Mouse (Mus musculus) midbrain, embryonic 16.5 days (tissue): ENCODE measurements at regions not wholly inside any gene's neighbourhood (a gene's known extent, or its start where the extent isn't known, plus 50 kb on each side); places are given as distances from the start of the nearest gene placed in this dataset.

Experiments
- ATAC-seq: fragments of 200-750 bp; cut with Nextera tagmentation; 2 replicates; pipeline ENCODE4 v1.8.0; 2017; ENCODE audit warnings: moderate TSS enrichment
- H3K27ac ChIP-seq: fragments of 300-500 bp; sonication (generic); 2 replicates; pipeline ENCODE4 v1.5.1; 2014; ENCODE audit warnings: mild to moderate bottlenecking, low read length, mixed read lengths
- H3K27me3 ChIP-seq: fragments of 300-500 bp; sonication (generic); 2 replicates; pipeline ENCODE4 v1.6.1; 2014; ENCODE audit warnings: low read depth, low read length, mixed read lengths; ENCODE audit not compliant: control insufficient read depth, insufficient read depth
- H3K36me3 ChIP-seq: fragments of 300-500 bp; sonication (generic); 2 replicates; pipeline ENCODE4 v1.6.1; 2014; ENCODE audit warnings: mild to moderate bottlenecking, low read length, moderate library complexity, mixed read lengths; ENCODE audit not compliant: control insufficient read depth, insufficient read depth
- H3K4me1 ChIP-seq: fragments of 300-500 bp; sonication (generic); 2 replicates; pipeline ENCODE4 v1.6.1; 2014; ENCODE audit warnings: mild to moderate bottlenecking, low read length, mixed read lengths; ENCODE audit not compliant: control insufficient read depth, insufficient read depth
- H3K4me2 ChIP-seq: fragments of 300-500 bp; sonication (generic); 2 replicates; pipeline ENCODE4 v1.6.1; 2014; ENCODE audit warnings: mild to moderate bottlenecking, low read length, mixed read lengths
- H3K4me3 ChIP-seq: fragments of 300-500 bp; sonication (generic); 2 replicates; pipeline ENCODE4 v1.5.1; 2014; ENCODE audit warnings: low read depth, mild to moderate bottlenecking, low read length, moderate library complexity, mixed read lengths
- H3K9ac ChIP-seq: fragments of 300-500 bp; sonication (generic); 2 replicates; pipeline ENCODE4 v1.6.1; 2014; ENCODE audit warnings: low read depth, low read length, mixed read lengths
- H3K9me3 ChIP-seq: fragments of 300-500 bp; sonication (generic); replicated peaks from 2 replicates; pipeline ENCODE4 v1.6.1; 2014; ENCODE audit warnings: mild to moderate bottlenecking, low read length, mixed read lengths; ENCODE audit not compliant: control insufficient read depth, poor library complexity, severe bottlenecking
- WGBS: fragments of 180-500 bp; shearing (Covaris S2); extraction: QIAGEN DNeasy Blood & Tissue Kit; methylation state at CpG from one replicate; pipeline ENCODE4 v1.1.7; 2014; 5-methylcytosine and 5-hydroxymethylcytosine counted together

GRCm38 (mm10) chr10:9043507-9043906, 157.6 kb upstream of the Sash1 start:
- Histone ChIP-seq H3K4me3 (no peak overlapping the region), H3K9ac (no peak overlapping the region), H3K36me3 (no peaks in the 10 kb centered on the region), H3K9me3 (no peaks in the 10 kb centered on the region), H3K4me1 (no peaks in the 10 kb centered on the region), H3K27me3 (no peaks in the 10 kb centered on the region), H3K27ac (no peak overlapping the region), H3K4me2 (no peak overlapping the region)
- WGBS: 100% methylated on average over 1 of the region's 1 CpGs
- no peak for ATAC-seq

GRCm38 (mm10) chr10:9030486-9030885, 144.6 kb upstream of the Sash1 start:
- Histone ChIP-seq H3K4me3 (no peak overlapping the region), H3K4me1 (no peaks in the 10 kb centered on the region), H3K36me3 (no peaks in the 10 kb centered on the region), H3K27ac (no peak overlapping the region), H3K9ac (no peak overlapping the region), H3K9me3 (no peaks in the 10 kb centered on the region), H3K4me2 (no peak overlapping the region), H3K27me3 (no peaks in the 10 kb centered on the region)
- ATAC-seq: no peak
- 90% methylated on average over 6 of the region's 6 CpGs for WGBS

DNA sequence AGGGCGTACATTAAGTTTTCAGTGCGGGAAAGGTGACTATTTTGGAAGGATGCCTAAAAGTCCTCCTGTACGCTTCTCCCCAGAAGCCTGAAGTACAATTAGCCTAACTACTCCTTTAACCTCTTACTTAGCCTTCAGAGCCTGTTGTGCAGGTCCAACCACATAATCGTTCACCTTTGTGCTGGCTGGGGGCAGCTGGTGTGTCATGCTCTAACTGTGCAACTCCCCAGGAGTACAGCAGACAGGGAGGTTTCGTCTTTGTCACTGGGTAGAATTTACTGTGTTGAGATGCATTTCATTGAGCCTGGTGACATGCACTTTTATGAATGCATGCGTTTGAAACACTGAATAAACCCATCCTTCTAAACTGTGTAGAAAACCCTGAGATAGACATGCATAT, 143.6 kb upstream of the Sash1 start:
- H3K4me2 ChIP-seq: no peak overlapping the region
- H3K4me3 ChIP-seq: no peak overlapping the region
- 86% methylated on average over 6 of the region's 6 CpGs for WGBS
- no peaks in the 10 kb centered on the region for H3K27me3 ChIP-seq
- no peaks in the 10 kb centered on the region for H3K4me1 ChIP-seq
- no peak overlapping the region for H3K9ac ChIP-seq
- H3K27ac ChIP-seq: no peak overlapping the region
- H3K9me3 ChIP-seq: no peaks in the 10 kb centered on the region
- no peaks in the 10 kb centered on the region for H3K36me3 ChIP-seq
- no peak for ATAC-seq

GRCm38 (mm10) chr10:9027070-9027807, 141.4 kb upstream of the Sash1 start:
- 88% methylated on average over 12 of the region's 12 CpGs for WGBS
- no peak overlapping the region for H3K4me2 ChIP-seq
- ATAC-seq: no peak
- H3K27ac ChIP-seq: no peak overlapping the region
- H3K9ac ChIP-seq: no peak overlapping the region
- H3K36me3 ChIP-seq: no peaks in the 10 kb centered on the region
- H3K4me1 ChIP-seq: no peaks in the 10 kb centered on the region
- H3K27me3 ChIP-seq: no peaks in the 10 kb centered on the region
- no peak overlapping the region for H3K4me3 ChIP-seq
- no peaks in the 10 kb centered on the region for H3K9me3 ChIP-seq

GRCm38 (mm10) chr10:9014810-9015505, 129.1 kb upstream of the Sash1 start:
- no peak for ATAC-seq

DNA sequence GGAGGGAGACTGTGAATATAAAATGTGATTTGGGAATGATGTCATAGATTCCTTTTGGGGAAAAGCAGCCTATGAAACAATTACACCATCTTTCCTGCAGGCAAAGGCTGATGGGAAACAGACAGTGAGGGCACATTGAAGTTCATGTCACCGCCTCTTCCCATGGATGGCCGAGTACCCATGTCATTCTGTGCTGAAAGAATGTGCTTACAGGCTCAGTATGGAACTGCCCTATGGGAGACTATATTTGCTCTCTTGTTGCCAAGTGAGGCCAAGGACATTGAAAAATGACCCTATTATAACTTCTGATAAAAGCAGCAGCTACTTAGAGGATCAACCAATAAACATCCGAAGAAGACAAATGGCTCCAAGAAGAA, 127.7 kb upstream of the Sash1 start:
- no peak for ATAC-seq
- no peak overlapping the region for H3K4me2 ChIP-seq
- no peak overlapping the region for H3K27ac ChIP-seq
- H3K4me1 ChIP-seq: peaks cover 3% of the 10 kb centered on the region; the same call in 1 of the 2 replicates
- no peak overlapping the region for H3K4me3 ChIP-seq
- no peaks in the 10 kb centered on the region for H3K36me3 ChIP-seq
- no peak overlapping the region for H3K9ac ChIP-seq
- H3K27me3 ChIP-seq: no peaks in the 10 kb centered on the region
- 56% methylated on average over 3 of the region's 3 CpGs for WGBS
- H3K9me3 ChIP-seq: no peaks in the 10 kb centered on the region

More at GRCm38 (mm10) chr10:9014810-9015505, 129.1 kb upstream of the Sash1 start:
- WGBS: 80% methylated on average over 11 of the region's 11 CpGs
- Histone ChIP-seq H3K9ac (no peak overlapping the region), H3K4me3 (no peak overlapping the region), H3K27ac (no peak overlapping the region), H3K36me3 (no peaks in the 10 kb centered on the region), H3K27me3 (no peaks in the 10 kb centered on the region), H3K9me3 (no peaks in the 10 kb centered on the region), H3K4me1 (peaks cover 3% of the 10 kb centered on the region; the same call in 1 of the 2 replicates), H3K4me2 (no peak overlapping the region)

DNA sequence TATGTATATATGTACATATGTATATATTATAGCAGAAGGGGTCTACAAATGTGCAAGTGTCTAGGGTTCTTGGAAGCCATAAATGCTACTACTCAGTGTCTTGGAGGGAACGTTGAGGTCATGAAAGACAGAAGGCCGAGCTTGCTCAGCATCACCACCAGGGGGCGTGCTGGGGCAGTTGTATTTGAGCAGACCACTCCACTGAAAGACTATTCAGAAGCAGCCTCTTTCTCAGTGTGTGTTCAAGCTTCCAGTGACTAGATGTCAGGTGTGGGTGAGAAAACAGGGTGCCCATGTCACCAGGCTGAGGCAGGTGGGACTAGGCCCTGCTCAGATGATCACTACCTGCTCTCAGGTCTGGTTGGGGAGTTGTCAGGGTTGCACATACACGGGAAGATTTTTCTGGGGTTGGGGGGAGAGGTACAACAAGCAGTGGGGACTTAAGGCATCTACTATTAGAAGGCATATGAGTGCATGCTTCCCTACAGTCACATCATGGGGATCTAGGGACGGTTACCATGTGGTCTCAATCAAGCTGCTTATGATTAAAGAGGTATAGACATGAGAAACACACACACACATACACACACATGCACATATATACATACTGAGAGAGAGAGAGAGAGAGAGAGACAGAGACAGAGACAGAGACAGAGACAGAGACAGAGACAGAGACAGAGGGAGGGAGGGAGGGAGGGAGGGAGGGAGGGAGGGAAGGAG, 127.1 kb upstream of the Sash1 start:
- Histone ChIP-seq H3K4me2 (no peak overlapping the region), H3K4me3 (no peak overlapping the region), H3K27me3 (no peaks in the 10 kb centered on the region), H3K9me3 (no peaks in the 10 kb centered on the region), H3K9ac (no peak overlapping the region), H3K36me3 (no peaks in the 10 kb centered on the region), H3K27ac (no peak overlapping the region), H3K4me1 (peaks cover 3% of the 10 kb centered on the region; the same call in 1 of the 2 replicates)
- WGBS: 38% methylated on average over 5 of the region's 5 CpGs
- ATAC-seq: 0 out of 2 replicates have a peak, but pooled peaks have one; percentile 56

GRCm38 (mm10) chr10:9011906-9012305, 126.0 kb upstream of the Sash1 start:
- no peaks in the 10 kb centered on the region for H3K27me3 ChIP-seq
- H3K27ac ChIP-seq: no peak overlapping the region
- no peak overlapping the region for H3K9ac ChIP-seq
- H3K36me3 ChIP-seq: no peaks in the 10 kb centered on the region
- no peak overlapping the region for H3K4me2 ChIP-seq
- no peak for ATAC-seq
- H3K4me1 ChIP-seq: peaks cover 6% of the 10 kb centered on the region; the same call in 1 of the 2 replicates
- H3K4me3 ChIP-seq: no peak overlapping the region
- H3K9me3 ChIP-seq: no peaks in the 10 kb centered on the region
- WGBS: 83% methylated on average over 2 of the region's 2 CpGs

- Histone ChIP-seq H3K4me2 (no peak overlapping the region), H3K4me1 (peaks cover 5% of the 10 kb centered on the region; the same call in 1 of the 2 replicates), H3K9me3 (no peaks in the 10 kb centered on the region), H3K9ac (no peak overlapping the region), H3K4me3 (no peak overlapping the region), H3K36me3 (no peaks in the 10 kb centered on the region), H3K27me3 (no peaks in the 10 kb centered on the region), H3K27ac (no peak overlapping the region)
- WGBS: 87% methylated on average over 13 of the region's 13 CpGs
- no peak for ATAC-seq
Measured at GRCm38 (mm10) chr10:9010191-9010590, 124.3 kb upstream of the Sash1 start.
